8 mouse cellular contexts compared by ENCODE assay signal in genomic region chr17:47688608-47689575, GRCm38 (mm10). TPM values are rescaled to one million over a fixed set of nuclear protein-coding genes. Genes with fewer than 3 reads are reported as not detected.
A peak's percentile ranks its signal among the peaks of the same experiment; 100 is the strongest.
DNase-seq lines count a peak whose midpoint lies in the region; ATAC-seq and TF ChIP-seq lines count a peak whose summit lies in the region.

Gene Frs3 (plus strand): TSS chr17:47689030.

- peak; percentile 57 for DNase-seq in 416B (ENCODE audit: low read depth)
- DNase-seq in adrenal gland, postnatal 10 days = peak; percentile 83
- peak; percentile 86 for DNase-seq in embryonic facial prominence, embryonic 10.5 days (ENCODE audit: low spot score)
- peak; percentile 98 for DNase-seq in heart, adult 11 months
- peak; percentile 46 for DNase-seq in kidney, adult 11 months
- peak; percentile 42 for DNase-seq in limb, embryonic 14.5 days (ENCODE audit: low spot score)
- DNase-seq in midbrain, embryonic 14.5 days = peak; percentile 83
- peak in 1 of 2 experiments; percentile 55 for DNase-seq in spleen, adult 2 months (ENCODE audit: low read depth in 1 of 2, low spot score in 2 of 2)

- peak within 1 kb of the TSS; percentile 97 for H3K4me2 ChIP-seq in limb, embryonic 14.5 days (replicated peaks; ENCODE audit: low read depth, low read length, severe bottlenecking)
- H3K4me2 ChIP-seq in midbrain, embryonic 14.5 days (ENCODE audit: low read length) = peak within 1 kb of the TSS; percentile 84

- H3K27ac ChIP-seq in embryonic facial prominence, embryonic 10.5 days (replicated peaks) = peak within 1 kb of the TSS; percentile 86
- H3K27ac ChIP-seq in limb, embryonic 14.5 days (replicated peaks; ENCODE audit: low read depth, low read length) = peak within 1 kb of the TSS; percentile 67
- peak within 1 kb of the TSS; percentile 86 for H3K27ac ChIP-seq in midbrain, embryonic 14.5 days (replicated peaks; ENCODE audit: low read depth, low read length)
- peak within 1 kb of the TSS; percentile 53 for H3K27ac ChIP-seq in spleen, adult 2 months (ENCODE audit: insufficient read depth, low read length)

- peak within 1 kb of the TSS; percentile 76 for H3K4me3 ChIP-seq in embryonic facial prominence, embryonic 10.5 days
- peak within 1 kb of the TSS; percentile 78 for H3K4me3 ChIP-seq in limb, embryonic 14.5 days (replicated peaks; ENCODE audit: low read length)
- H3K4me3 ChIP-seq in midbrain, embryonic 14.5 days (replicated peaks; ENCODE audit: low read depth, low read length) = peak within 1 kb of the TSS; percentile 63
- peak within 1 kb of the TSS; percentile 80 for H3K4me3 ChIP-seq in spleen, adult 2 months (ENCODE audit: extremely low read depth, insufficient read depth, insufficient read length)

- H3K4me1 ChIP-seq in embryonic facial prominence, embryonic 10.5 days = peaks cover 35% of the 10 kb centered on the region
- H3K4me1 ChIP-seq in limb, embryonic 14.5 days (ENCODE audit: control insufficient read depth, insufficient read depth, low read length) = peaks cover 11% of the 10 kb centered on the region
- peaks cover 15% of the 10 kb centered on the region for H3K4me1 ChIP-seq in midbrain, embryonic 14.5 days (ENCODE audit: control insufficient read depth, insufficient read depth, low read length)
- peaks cover 5% of the 10 kb centered on the region; the same call in 1 of the 2 replicates for H3K4me1 ChIP-seq in spleen, adult 2 months (ENCODE audit: control insufficient read depth, insufficient read depth, insufficient read length)

- ATAC-seq in limb, embryonic 14.5 days (ENCODE audit: low FRiP score, low read depth) = peak; percentile 60
- peak; percentile 72 for ATAC-seq in midbrain, embryonic 14.5 days (ENCODE audit: low FRiP score, low TSS enrichment)

- H3K36me3 ChIP-seq in embryonic facial prominence, embryonic 10.5 days (replicated peaks) = peaks cover 26% of the 10 kb centered on the region
- peaks cover 23% of the 10 kb centered on the region for H3K36me3 ChIP-seq in limb, embryonic 14.5 days (ENCODE audit: control insufficient read depth, insufficient read depth, low read length)
- peaks cover 26% of the 10 kb centered on the region for H3K36me3 ChIP-seq in midbrain, embryonic 14.5 days (ENCODE audit: control insufficient read depth, insufficient read depth, low read length)
- peaks cover 2% of the 10 kb centered on the region; the same call in 1 of the 2 replicates for H3K36me3 ChIP-seq in spleen, adult 2 months (ENCODE audit: control insufficient read depth, insufficient read depth, low read length)

- TF ChIP-seq POLR2A in limb, embryonic 14.5 days (IDR thresholded peaks at IDR 0.05; ENCODE audit: borderline replicate concordance, extremely low read depth, insufficient read depth, insufficient read length) = no peak
- no peak for TF ChIP-seq POLR2A in spleen, adult 2 months (IDR thresholded peaks at IDR 0.05; ENCODE audit: low read depth, low read length)

- peaks cover 45% of the 10 kb centered on the region for H3K27me3 ChIP-seq in embryonic facial prominence, embryonic 10.5 days (replicated peaks; ENCODE audit: low read depth, poor library complexity, severe bottlenecking)
- H3K27me3 ChIP-seq in limb, embryonic 14.5 days (ENCODE audit: control insufficient read depth, insufficient read depth, low read length) = no peaks in the 10 kb centered on the region
- H3K27me3 ChIP-seq in midbrain, embryonic 14.5 days (ENCODE audit: control insufficient read depth, insufficient read depth, low read length) = no peaks in the 10 kb centered on the region
- H3K27me3 ChIP-seq in spleen, adult 2 months (ENCODE audit: control insufficient read depth, insufficient read depth, low read length) = no peaks in the 10 kb centered on the region

- WGBS in embryonic facial prominence, embryonic 10.5 days = under 1% methylated on average over 58 of the region's 58 CpGs
- 2% methylated on average over 52 of the region's 58 CpGs for WGBS in limb, embryonic 14.5 days
- WGBS in midbrain, embryonic 14.5 days = 2% methylated on average over 58 of the region's 58 CpGs
- 3% methylated on average over 56 of the region's 58 CpGs for WGBS in spleen, adult 2 months

- TF ChIP-seq CTCF in spleen, adult 2 months (IDR thresholded peaks at IDR 0.05; ENCODE audit: extremely low read depth, insufficient read depth, insufficient read length, insufficient replicate concordance) = no peak

- H3K9ac ChIP-seq in limb, embryonic 14.5 days (ENCODE audit: low read depth, low read length, severe bottlenecking) = peak within 1 kb of the TSS; percentile 75
- H3K9ac ChIP-seq in midbrain, embryonic 14.5 days (replicated peaks; ENCODE audit: low read length) = peak within 1 kb of the TSS; percentile 83

- H3K9me3 ChIP-seq in embryonic facial prominence, embryonic 10.5 days = no peaks in the 10 kb centered on the region
- H3K9me3 ChIP-seq in limb, embryonic 14.5 days (ENCODE audit: control insufficient read depth, low read length) = no peaks in the 10 kb centered on the region
- H3K9me3 ChIP-seq in midbrain, embryonic 14.5 days (ENCODE audit: control insufficient read depth, low read length) = no peaks in the 10 kb centered on the region

RNA-seq across cellular contexts. Expression of gene Frs3, which starts in this region (rescaled TPM):
- total RNA-seq in adrenal gland, postnatal 10 days (2021) = 1 to 10 TPM; 3.2 to 7.5 TPM
- 7.3 and 8.3 TPM in 2 replicates for polyA plus RNA-seq in embryonic facial prominence, embryonic 10.5 days (2016; fragmentation: Nextera tagmentation; extraction: Ambion mirVana)
- 16.0 and 26.2 TPM in 2 replicates for polyA plus RNA-seq in limb, embryonic 14.5 days (2012; rRNA removed)
- polyA plus RNA-seq in limb, embryonic 14.5 days (2014; fragmentation: Nextera tagmentation; extraction: Ambion mirVana) = 5.4 TPM in 2 replicates
- 32.3 and 33.2 TPM in 2 replicates for polyA plus RNA-seq in midbrain, embryonic 14.5 days (2014; fragmentation: Nextera tagmentation; extraction: Ambion mirVana)
- polyA plus RNA-seq in spleen, adult 2 months (2012; rRNA removed) = 4.7 and 5.9 TPM in 2 replicates
